Mouse (Mus musculus): ENCODE measurements around the gene Cstb.
"Not testable (repeated sequence)": the region's sequence is repeated elsewhere in the genome, so short reads cannot be mapped to it uniquely, and the experiment has no call there.

The Cstb gene

DNA sequence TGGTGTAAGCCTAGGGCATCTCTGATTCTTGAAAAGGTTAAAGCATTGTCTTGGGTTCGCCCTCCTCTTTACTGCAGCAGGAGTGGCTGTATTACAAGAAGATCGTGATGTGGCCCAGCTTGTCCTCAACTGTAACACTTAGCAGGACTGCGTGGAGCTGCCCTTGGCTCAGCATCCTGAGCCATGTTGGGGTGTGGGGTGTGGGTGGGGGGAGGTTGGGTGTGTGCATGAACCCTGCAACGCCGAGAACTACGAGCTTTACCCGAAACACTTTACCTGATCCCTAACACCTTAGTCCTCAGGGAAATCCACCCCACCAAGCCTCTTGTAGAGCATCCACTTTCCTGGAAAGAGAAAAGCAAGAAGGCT is 12.3 kb upstream of the Cstb start:
- in situ Hi-C loops (cut with MboI, MseI), result no loop called here

DNA sequence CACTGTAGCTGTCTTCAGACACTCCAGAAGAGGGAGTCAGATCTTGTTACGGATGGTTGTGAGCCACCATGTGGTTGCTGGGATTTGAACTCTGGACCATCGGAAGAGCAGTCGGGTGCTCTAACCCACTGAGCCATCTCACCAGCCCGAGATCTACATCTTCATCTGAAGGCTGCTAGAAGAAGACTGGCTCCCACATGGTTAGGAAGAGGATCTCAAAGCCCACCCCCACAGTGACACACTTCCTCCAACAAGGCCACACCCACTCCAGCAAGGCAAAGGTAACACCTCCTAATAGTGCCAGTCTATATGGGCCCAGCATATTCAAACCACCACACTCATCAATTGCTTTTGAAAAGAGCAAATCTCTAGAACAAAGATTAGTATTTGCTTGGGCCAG is 10.5 kb upstream of the Cstb start:
- in situ Hi-C loops (cut with MboI, MseI), result not testable (repeated sequence)

DNA sequence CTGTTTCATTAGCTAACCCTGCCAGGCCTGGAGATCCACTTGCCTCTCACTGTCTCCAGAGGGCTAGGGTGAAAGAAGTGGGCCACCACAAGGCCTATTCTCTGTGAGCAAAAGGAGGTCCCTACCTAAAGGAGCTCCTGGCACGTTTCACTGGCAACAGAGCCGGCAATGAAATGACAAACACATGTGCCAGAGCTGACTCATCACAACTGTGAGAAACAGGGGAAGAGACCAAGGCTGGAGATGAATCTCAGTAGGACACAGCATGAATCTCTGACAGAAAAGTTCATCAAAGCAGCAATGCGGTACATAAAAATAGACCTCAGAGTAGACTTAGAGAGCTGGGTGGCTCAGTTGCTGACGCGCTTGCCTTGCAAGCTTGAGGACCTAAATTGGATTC is 7.6 kb upstream of the Cstb start:
- in situ Hi-C loops (cut with MboI, MseI), result no loop called here

DNA sequence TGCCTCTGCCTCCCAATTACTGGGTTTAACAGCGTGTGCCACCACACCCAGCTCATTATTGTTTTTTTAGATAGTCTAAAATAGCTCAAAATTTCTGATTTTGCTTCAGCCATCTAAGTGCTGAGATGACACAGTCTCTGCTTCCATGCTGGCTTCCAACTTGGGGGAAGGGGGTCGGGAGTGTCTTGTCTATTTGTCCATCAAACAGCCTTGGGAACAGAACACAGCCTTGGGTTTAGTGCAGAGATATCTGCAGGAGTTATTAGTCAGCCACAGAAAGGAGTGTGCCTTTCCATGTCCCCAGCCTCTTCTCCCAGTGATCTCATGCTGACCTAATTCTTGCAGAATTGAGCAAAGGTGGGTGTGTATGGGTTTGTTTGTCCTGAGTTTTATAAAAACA is 6.7 kb upstream of the Cstb start:
- in situ Hi-C loops (cut with MboI, MseI), result no loop called here

DNA sequence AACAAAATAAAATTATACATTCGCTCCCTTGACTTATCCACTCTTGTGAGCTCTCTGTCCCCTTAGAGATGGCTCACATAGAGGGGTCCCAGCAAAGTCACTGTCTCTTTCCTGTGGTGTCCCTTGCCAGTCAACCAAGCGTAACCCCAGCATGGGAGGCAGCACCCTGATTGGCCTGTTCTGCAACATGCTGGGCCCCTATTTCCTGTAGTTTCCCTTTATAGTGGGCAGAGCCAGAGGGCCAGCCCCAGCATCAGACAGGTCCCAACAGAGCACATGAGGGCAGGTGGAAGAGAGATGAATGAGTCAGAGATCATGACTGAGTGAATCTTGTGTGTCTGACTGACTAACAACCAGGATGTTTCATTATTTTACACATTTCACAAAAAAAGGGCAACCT is 4.5 kb upstream of the Cstb start:
- in situ Hi-C loops (cut with MboI, MseI), result no loop called here

DNA sequence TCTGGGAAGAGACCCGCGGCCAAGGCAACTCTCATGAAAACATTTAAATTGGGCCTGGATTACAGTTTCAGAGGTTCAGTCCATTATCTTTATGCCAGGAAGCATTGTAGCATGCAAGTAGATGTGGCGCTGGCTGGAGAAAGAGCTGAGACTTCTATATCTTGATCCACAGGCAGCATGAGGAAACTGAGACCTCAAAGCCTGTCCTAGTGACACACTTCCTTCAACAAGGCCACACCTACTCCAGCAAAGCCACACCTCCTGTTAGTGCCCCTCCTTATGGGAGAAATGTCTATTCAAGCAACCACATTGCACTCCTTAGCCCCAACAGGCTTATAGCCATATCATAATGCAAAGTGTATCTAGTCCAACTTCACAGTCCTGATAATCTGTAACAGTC is 2.9 kb upstream of the Cstb start:
- in situ Hi-C loops (cut with MboI, MseI), result no loop called here

DNA sequence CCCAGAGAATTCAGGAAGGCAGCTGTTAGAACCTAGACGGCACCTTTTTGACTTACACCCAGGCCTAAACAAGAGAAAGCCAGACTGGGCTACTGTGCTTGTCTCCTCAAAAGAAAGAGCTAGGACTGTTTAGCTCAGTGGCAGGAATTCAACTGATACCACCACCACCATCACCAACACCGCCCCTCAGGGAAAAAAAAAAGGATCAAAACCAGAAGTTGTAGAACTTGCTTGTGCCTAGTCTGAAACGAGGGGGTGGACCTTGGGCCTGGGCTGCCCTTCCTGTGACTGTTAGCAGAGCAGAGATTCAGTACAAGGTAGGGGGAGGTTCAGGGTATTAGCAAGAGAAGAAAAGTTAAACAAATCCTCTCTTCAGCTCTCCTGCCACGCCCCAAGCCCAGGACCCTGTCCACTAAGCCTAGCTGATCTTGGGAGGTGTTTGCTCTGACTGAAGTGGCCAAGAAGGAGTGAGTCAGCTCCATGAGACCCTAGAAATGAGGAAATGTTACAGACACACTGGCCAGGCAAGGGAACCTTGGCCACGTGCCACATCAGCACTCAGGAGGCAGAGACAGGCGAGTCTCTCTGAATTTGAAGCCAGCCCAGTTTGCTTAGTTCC is 757 bp downstream of the Cstb start:
- in situ Hi-C loops (cut with MboI, MseI), result no loop called here

DNA sequence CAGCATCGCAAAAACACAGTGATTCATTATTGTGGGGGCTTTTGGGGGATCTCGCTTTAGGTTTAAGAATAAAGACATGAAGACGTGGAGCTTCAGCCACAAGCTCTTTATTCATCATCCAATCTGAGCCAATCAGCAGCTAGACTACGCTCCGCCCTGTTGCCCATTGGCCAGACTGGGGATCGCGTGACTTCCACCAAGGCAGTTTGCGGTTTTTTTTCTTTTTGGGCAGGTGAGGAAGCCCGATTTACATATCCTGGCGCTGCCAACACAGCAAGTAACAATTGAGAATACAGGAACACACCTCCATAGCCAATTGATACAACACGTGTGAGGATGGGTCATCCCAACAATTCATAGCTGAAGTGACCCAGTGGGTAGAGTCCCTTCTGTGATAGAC is 2.6 kb downstream of the Cstb start:
- in situ Hi-C loops (cut with MboI, MseI), result no loop called here

DNA sequence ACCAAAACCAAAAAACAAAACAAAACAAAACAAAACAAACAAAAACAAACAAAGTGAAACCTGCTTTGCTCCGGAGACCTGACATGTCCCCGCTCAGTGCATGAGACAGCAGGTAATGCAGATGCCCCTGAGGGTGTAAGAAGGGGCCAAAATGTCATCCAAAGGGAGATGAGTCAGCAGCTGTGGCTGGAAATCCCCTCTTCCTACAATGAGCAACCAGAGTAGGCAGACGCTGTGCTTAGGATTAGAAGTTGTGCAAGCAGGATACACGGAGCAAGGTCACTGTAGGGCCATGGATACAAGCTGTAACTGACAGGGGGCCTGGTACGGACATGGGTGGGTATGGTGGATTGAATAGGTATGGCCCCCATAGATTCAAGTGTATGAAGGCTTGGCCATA is 3.7 kb downstream of the Cstb start:
- in situ Hi-C loops (cut with MboI, MseI), result no loop called here

DNA sequence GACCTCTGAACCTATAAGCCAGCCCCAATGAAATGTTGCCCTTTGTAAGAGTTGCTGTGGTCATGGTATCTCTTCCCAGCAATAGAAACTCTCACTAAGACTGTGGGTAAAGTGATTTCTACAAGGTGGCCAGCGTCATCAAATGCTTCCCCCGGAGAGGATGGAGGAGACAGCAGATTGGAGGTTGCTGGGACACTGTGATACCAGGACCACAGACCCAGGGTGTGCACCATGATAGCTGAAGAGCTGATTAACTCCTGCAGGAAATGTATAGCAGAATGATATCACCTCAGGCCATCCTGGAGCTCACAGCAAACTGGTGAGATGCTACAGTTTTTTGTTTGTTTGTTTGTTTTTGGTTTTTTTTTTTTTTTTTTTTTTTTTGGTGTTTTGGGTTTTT is 4.3 kb downstream of the Cstb start:
- in situ Hi-C loops (cut with MboI, MseI), result no loop called here

DNA sequence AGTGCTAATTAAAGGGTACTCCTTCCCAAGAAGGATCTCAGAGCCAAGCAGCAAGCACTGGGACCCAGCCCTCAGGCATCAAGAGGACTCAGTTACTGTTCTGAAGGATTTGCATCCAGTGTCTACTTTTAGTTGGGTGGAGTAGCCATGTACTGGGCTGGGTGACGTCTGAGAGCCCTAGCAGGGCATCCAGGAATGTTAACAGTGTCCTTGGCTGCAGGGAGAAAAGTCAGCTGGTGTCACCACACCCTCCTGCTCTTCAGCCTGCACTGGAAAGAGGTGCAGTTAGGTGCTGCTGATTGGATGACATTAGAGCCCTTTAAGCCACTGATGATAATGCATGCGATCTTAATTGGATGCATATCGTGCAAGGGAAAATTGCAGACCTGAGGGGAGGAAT is 7.4 kb downstream of the Cstb start:
- in situ Hi-C loops (cut with MboI, MseI), result no loop called here

DNA sequence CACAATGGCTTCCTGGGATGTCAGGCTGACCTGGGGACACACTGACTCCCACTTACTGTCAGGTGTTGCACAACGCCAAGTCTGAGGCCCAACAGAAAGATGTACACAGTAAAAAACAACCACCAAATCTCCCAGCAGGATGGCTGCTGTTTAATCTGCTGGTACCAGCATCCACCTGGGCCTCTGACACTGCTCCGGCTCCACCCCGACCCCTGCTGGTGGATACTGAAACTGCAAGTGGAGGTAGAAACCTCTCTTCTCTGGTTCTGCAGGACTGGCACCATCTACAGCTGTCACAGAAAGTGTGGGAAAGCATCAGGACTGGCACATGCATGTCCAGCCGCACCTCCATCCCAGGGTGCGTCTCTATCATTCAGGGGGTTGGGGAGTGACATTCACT is 12.6 kb downstream of the Cstb start:
- in situ Hi-C loops (cut with MboI, MseI), result no loop called here

DNA sequence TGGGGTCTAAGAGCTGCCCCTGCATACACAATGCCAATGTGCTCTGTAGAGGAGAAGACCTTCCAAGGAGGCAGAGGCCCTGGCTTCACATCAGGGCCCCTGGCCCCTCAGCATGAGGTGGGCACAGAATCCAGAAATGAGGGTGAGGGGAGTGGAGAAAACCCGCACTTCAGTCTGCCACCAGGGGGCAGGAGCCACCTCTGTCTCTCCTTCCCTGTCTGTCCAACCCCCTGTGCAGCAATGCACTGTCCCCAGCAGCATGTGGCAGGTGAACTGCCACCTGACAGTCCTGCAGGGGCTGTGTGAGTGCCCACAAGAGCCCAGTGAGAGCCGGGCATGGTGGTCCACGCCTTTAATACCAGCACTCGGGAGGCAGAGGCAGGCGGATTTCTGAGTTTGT is 14.1 kb downstream of the Cstb start:
- in situ Hi-C loops (cut with MboI, MseI), result no loop called here

DNA sequence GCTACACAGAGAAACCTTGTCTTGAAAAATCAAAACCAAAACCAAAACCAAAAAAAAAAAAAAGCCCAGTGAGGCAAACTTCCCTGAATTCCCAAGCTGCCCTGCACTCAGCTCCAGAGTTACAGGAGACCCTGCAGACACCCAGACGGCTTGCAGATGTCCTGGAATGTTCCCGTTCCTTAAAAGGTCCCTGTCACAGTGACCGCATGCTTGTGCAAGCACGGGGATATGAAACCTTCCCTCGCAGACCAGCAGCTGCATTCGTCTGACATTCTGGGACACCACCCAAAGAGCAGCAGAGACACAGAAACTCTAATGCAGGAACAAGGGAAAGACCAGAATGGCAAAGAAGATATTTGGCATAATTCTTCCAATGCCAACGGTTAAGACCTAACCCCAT is 14.5 kb downstream of the Cstb start:
- in situ Hi-C loops (cut with MboI, MseI), result no loop called here

DNA sequence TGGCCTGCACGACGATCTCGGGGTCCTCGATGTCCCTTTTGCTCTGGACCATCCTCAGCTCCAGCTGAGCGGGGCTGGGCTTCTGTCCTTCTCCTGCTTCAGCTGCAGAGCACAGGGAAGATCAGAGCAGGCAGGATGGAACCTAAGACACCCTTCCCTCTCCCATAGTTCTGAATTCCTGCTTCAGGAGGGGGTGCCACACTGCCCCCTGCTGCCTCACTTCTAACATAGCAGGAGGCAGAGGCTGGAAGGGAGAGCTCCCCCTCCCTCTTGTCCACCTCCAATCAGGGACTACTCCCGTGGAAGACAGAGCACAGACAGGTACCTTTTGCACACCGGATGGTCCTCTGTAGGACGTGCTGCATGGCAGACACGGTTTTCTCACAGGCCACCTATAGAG is 15.3 kb downstream of the Cstb start:
- in situ Hi-C loops (cut with MboI, MseI), result no loop called here

DNA sequence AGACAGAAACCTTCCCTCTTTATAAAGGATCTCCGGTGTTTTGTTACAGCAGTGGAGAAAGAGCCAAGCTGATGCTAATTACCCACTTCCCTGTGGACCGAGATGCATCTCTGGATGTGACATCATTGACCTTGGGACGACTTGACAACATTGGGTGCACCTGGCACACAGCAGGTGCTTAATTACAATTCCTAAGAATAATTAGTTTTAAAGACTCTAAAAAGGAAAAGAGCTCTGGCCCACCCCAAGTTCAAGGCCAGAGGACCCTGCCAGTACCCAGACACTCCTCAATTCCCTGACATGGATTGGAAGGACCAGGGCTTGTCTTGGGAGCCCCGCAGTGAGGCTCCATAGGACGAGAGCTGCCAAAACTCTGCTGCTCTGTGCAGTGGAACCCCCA is 16.1 kb downstream of the Cstb start:
- in situ Hi-C loops (cut with MboI, MseI), result no loop called here

DNA sequence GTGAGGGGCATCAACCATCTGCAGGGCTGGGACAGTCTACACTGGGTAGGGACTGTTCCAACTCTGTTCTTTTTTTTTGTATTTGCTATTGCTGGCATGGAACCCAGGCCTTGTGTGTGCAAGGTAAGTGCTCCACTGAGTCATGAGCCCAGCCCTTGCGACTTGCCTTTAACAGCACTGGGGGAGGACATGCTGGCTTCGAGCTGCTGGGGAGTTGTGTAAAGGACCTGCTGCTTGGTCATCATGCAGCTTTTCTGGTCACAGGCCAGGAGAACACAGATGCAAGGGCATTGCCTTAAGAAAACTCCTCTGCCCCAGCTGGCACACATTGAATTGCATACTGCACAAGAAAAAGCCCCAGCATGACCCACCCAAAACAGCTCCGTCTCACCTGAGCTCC is 16.8 kb downstream of the Cstb start:
- in situ Hi-C loops (cut with MboI, MseI), result no loop called here

DNA sequence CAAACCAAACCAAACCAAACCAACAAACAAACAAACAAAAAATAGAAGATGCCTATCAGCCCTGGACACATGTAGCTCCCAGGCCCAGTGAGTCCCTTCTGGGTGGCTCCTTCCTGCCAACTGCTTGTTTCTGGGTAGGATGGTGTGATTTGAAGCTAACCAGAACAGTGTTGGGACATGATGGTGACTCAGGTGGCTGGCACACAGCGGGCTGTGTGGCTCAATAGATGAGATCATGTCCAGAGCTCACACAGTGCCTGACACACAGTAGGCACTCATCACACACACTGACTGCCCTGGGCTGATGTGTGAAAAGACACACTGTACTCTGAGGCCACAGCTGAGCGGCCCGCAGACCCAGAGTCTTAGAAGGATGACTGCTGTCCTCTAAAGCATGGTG is 20.7 kb downstream of the Cstb start:
- in situ Hi-C loops (cut with MboI, MseI), result no loop called here

DNA sequence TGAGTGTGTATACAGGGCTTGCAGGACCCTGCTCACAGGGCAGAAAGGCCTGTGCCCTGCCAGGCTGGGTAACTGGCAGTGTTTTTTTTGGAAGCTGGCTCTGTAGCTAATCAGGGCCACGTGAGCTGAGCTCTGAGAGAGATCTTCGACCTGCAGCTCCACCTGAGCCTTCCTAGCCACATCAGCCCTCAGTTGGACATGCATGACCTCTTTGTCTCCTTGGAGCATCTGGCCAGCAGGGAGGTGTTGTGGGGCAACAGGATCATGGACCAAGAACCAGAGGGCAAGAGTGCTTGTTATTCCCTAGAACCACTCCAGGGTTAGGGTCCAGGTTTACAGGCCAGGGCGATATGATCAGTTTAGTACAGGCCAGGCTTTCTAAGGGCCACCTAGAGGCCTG is 21.9 kb downstream of the Cstb start:
- in situ Hi-C loops (cut with MboI, MseI), result no loop called here

DNA sequence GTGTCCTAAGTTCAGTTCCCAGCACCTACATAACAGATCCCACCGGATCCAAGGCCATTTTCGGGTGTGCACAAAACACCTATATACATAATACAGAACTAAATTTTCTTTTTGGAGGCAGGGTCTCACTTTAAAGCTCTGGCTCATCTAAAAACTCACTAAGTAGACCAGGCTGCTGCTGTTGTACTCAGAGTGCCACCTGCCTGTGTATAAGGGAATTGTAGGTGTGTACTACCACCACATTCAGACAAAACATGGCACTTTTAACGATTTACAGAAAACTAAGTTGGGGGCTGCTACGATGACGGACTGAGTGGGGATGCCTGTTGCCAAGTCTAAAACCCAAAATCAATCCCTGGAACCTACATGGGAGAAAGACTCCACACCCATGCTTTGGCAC is 25.3 kb downstream of the Cstb start:
- in situ Hi-C loops (cut with MboI, MseI), result no loop called here

DNA sequence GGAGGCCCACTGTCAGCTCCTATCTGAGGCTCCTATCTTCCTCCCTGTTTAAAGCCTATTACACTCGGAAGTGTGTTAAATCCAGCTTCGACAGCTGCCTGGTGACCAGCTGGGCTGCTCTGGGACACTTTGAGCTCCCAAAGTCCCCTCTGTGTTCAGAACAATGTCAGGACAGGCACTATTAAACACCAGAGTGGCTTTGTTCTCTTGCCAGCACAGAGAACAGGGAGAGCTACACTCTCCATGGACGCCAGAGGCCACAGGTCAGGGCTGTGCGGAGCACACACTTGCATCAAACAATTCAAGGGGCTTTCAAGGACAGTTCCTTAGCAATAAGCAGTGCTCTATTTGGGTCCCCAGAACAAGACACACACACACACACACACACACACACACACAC is 27.2 kb downstream of the Cstb start:
- in situ Hi-C loops (cut with MboI, MseI), result no loop called here

DNA sequence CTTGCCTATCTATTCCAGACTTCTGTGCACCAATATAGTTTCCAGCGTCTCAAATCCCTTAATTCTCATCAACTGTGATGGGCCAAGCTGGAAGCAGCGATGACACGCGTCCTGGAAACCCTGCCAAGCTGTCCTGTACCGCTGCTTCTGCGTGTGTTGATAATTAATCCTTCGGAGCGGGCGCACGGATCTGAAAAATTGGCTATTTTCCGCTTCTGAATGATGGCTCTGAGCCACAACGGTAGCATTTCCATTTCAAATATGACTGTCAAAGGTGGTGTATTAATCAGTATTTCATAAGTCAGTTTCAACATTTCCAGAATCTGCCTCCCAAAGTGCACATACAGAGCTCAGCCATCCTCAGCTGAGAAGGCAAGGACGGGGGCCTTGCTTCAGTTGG is 31.2 kb downstream of the Cstb start:
- in situ Hi-C loops (cut with MboI, MseI), result no loop called here

DNA sequence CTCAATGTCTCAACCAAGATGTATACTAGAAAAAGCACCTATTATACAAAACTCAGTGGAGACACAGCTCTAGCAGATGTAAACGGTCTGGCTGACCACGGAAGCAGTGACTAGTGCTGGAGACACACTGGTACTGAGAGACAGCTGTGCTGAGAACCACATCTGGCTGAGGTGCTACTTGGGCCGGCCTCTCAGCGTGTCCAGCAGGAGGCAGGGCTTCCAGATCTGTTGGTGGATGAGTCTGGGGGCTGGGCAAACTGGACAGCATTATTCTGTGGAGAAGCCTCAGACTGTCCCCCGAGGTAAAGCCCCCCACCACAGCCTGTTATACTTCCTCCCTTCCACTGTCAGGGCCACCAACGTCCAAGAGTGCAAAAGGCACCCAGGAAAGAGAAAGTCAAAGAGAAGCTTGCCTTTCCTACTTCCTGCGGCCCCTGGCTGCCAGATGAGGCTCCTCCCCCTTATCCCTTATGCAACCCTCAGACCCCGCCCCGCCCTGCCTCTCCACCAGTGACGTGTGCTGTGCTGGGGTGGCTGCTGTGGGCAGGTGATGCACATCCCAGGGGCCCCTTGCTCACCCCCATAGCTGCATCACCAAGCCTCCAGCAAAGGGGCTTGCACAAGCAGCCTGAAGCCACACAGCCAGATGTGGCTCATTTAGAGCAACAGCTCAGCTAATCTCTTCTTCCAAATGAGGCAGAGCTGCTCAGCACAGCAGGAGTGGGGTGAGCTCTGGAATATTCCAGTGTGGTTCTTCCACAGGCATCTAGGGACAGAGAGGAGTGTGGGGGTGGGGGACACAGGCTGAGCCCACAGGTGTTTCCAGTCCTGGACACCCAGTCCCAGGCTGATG is 32.3 kb downstream of the Cstb start:
- in situ Hi-C loops (cut with MboI, MseI), result no loop called here

Data from T-helper 17 cell (primary cell).